Mouse (Mus musculus) right cerebral cortex, adult 2 months (tissue): ENCODE measurements around the gene Lrba.

ENCODE experiments used
- DNase-seq, 2 experiments: peaks; one replicate each; pipeline ENCODE4 v3.0.0; 2021 to 2022; ENCODE audit warnings: low spot score in 2 of 2

The Lrba gene

DNA sequence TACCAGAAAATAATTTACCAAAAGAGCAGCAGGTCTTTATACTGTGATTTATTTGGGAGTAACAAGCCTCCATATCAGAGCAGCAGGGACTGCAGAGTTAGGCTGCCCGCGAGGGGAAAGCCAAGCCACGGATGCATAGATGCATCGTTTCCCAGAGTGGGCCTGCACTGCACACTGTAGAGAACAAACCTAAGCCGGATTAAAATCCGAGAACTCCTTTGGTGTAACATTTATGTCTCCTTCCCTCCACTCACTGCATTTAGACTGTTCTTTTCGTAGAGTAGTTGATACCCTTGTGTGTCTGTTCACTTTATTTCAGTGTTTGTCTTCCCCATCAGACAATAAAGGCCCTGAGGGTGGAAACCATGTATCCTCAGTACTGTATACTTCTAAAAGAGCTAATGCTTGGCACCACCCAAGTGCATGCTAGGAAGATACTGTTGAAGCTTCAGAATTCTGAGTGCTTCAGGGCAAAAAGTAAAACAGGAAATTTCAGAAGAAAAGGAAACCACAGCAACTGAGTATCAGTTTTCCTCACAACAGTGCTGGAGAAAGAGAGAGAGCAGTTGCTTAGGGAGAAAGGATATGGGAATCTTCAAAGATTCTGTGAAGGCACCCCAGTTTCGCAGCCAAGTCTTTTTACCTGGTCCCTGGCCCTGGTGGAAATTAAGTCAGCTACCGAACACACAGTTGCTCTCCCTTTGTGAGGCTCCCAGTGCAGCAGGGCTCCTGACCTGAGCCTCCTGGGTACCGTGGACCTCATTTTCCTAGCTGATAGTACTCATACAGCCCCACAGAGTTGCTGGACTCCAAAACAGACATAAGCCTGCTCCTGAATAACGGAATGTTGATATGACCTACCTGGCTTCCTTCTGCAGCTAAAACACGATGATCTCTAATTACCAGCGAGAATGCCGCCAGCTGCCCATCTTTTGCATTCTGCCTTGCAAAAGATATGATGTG, 530.4 kb downstream of the Lrba start:
- DNase-seq: no peak

DNA sequence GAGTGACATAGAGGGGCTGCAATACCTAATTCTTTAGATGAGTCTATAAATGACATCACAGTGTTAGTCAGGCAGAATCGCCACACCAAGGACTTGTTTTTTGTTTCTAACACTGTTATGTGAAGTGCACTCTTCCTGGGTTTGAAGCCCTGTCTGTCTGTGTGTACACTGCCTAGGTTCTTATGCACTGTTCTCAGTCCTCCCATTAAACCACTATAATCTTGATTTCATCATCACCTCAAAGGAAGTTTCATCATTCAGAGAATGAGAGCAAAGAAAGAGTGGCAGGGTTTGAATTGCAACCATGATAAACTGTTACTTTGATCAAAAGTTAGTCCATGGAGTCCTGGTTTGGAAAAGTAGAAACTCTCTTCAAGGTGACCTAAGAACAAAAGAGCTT, 532.1 kb downstream of the Lrba start:
- DNase-seq: no peak

DNA sequence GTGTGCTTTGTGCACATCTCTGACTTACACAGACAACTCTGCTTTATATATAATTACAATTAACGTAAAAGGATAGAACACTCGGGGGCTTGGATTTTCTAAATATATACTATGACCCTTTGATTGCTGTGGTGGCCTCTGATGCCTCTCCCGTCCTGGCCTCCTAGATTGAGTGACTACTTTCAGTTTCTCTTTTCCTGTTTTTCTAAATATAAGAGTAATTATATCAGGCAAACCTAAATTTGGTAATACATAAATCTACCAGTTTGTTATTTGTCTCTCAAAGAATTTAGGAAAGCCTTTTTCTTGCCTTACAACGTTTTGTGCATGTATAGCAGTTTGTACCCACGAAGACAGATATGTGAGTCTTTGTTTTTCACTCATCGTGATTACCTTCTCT, 534.2 kb downstream of the Lrba start:
- no peak for DNase-seq

DNA sequence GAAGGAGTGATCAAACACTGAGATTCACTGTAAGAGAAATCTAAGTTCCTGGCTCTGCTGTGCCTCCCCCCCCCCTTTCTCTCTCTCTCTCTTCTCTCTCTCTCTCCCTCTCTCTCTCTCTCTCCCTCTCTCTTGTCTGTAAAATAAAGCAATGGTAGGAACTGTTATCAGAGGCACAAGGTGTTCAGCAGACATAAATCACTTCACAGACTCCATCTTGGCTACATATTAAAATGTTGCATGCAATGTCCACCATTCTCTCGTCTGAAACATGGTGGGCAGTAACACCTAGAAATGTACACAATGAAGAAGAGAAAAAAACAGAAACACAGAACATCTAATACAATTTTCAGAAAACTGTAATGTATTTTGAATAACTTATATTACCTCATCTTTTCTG, 534.9 kb downstream of the Lrba start:
- DNase-seq: no peak

DNA sequence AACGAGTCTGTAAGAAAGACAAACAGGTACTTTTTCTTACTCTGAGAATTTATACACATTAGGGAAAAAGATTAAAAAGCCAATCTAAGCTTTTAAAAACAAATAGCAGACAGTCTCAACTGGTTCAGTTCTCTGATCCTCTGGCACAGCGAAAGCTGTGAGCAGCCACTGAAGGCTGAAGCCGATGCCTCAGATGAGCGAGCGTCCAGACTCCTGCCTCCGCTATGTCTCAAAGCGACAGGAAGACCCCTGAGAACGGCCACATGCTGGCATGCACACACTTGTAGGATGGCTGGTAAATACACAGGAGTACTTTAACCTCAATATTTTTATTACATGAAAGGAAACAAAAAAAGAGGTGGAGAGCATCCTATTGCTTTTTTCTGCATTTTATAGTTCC, 535.4 kb downstream of the Lrba start:
- no peak for DNase-seq

DNA sequence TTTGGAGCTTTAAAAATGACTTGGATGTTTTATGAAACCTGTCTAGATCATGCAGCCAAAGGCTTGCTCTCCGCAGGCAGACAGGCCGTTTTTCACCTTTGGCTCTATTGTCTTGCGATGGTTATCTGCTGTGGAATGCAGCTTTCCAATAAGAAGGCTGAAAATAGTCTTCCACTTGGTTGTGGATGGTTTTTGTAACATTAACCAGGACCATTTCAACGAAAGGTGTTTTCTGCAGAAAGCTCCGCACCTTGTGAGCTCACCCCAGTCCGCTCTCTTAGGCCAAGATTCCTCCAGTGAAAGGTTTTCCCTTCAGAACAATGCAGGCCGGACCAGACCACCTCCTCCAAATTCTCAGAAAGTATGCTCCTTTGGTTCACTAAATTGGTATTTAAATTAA, 536.0 kb downstream of the Lrba start:
- DNase-seq: no peak

DNA sequence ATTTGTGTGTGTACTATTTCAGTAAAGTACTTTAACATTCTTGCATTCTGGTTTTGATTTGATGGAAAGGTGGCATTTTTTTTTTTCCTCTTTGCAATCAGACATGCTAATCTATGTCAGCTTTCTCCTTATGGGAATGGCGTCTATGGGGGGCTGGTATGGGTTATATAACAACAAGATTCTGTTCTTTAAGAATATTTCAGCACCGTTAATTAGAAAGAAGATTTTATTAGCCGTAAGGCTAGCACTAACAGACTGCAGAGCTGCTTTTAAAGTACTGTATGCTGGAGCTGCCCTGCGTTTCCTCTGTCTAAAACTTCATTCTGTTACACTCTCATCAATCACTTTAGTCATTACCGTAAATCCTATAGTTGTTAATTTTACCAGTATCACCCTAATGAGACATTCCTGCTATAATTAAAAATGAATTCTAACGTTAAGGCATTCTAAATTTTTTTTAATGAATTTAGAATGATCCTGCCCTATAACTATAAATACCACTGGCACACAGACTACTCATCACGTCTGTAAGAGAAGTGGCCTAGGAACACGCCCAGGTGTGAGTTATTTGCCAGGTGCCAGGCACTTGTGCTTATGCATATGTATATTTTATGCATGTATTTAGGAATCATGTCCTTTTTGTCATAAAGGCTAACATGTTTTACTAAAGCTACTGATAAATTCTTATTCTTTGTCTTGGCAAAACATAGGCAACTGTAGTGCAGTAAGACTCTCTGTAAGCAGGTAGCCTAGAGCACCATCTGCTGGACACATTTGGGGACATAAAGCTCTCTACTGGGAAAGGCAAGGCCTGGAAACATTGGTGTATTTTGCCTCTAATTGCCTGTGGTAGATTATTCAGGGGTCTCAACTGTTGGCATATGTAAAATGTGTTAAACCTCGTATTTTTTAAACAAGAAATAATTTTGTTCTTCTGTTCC, 536.9 kb downstream of the Lrba start:
- DNase-seq: peak; percentile 87 to 91

DNA sequence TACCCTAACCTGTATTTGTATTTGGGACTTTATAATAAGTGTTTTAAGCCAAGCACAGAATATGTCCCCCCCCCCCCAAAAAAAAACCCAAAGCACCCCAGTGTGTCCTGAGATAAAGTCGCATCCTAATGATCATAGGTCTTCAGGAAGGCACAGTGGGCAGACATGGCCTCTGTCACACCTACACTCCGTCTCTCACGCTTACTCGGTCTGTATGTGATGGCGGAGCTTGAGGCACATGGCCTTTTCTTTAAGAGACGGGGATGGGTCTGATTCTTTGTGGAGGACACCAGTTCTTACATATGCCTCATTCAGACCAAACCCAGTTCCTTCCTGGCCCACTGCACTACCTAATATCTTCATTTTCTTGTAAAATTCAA, 537.5 kb downstream of the Lrba start:
- no peak for DNase-seq

DNA sequence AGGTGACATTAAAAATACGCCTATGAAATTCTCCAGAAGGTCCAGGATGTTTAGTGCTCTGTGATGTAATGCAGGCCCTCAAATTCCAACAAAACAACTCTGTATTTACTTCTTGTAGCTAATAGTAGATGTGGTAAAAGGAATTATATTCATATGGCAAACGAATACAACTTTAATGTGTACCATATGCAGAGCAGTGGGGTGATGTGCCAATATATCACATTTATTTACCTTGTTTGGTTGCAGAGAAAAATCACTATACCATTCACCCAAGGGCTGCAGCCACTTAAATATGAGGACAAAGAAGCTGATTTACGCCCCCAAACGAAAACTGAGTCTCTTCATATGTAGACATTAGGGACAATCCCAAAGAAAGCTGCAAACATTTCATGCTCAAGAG, 538.0 kb downstream of the Lrba start:
- DNase-seq: no peak

DNA sequence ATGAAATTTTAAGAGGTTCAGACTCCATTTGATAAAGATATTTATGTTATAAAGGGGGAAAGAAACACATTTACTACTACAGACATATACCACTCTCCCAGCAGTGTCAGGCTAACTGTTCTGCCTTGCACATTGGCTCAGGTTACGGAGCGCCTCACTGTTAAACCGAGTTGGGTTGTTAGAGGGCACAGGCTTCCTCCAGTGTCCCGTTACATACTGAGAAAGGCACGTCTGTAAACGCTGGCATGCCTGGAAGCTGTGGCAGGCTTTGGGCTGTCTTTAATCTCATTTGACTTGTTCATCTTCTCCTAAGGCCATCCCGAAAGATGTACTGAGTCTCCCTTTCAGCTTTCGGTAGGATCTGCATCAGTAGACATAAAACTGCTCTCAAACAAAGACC, 544.1 kb downstream of the Lrba start:
- no peak for DNase-seq

DNA sequence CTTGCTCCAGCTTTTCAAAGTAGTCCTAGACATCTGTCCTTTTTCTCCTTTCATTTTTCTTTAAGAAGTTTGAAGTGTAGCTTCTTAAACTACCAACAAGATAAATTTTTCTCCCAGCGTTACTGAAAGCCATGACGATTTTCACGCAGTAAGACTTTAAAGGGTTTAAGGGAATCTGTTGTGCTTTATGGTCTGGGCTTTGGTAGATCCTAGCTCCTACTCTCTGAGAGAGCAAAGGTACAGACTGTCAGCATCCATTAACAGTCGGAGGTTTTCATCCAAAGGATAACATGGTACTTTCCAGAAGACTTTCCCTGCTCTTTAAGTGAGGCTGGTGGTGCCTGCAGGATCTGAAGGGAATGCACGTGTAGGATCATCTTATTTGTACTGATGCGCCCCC, 544.5 kb downstream of the Lrba start:
- DNase-seq: no peak

DNA sequence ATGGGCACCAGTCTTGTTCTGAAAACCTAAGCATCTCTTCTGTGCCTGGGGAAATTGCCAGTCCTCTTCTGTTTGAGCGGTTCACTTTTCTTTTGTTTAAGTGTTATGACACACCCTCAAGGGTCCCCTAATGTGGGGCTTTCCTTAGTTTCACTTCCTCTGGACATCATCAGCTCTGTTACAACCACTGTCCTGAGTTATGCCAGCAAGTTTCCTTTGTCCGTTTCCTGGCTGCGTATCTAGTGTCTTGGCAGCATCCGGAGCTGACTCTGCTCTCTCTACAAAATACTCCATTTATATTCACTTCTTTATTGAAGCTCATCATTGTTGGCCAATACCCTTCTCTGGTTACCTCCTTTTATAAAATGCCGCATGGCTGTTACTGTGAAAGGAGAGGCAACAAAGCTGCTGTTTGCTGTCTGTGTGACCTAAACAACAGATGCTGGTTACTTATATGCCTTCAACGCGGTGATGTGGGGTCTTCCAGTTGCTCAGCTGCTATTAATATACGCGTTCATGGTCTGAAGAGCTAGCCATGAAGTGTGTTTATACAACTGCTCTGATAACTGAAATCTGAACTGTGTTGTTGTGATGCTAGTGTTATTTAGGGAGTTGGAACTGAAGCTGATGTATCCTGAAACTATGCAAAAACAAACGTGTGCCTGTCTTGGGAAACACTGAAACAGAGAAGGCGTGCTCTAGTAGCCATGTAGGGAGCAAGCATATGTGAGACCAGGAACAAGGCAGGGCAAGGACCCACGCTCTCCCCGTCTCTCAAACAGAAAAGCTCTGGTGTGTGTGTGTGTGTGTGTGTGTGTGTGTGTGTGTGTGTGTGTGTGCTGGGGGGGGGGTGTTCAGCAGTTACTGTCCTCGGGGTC, 550.3 kb downstream of the Lrba start:
- no peak for DNase-seq

DNA sequence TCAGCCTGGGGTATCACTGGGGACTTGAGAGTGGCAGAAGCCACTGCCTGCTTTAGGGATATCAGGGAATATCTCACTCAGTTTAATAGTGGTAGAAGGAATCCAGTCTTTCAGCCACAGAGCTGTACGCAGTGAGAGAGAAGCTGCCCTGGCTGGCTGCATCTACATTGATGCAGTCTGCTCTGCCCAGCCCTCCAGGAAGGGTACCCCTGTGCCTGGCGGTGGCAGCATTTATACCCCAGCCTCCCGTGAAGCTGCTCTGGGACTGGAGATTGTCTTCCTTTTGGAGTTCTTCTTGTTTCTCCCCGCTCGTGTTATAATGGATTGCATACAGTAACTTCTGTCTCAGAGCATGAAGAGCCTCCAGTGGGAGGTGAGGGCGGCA, 551.0 kb downstream of the Lrba start:
- no peak for DNase-seq

DNA sequence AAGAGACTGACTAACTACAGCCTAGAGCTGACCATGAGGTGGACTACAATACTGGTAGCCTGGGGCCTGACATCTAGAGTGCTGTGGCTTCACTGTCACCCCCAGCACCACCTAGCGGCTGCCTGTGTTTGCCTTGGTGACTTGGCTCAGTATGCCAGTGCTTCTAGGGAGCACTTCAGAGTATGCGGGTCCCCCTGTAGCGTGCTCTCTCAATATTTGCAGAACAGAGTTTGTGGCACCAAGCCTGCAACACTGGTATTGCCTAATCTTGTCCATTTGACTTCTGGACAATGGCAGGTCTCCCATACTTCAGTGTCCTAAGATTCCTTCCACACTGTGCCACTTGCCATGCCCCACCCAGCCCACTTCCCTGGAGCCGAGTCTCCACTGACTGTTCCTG, 555.2 kb downstream of the Lrba start:
- no peak for DNase-seq

DNA sequence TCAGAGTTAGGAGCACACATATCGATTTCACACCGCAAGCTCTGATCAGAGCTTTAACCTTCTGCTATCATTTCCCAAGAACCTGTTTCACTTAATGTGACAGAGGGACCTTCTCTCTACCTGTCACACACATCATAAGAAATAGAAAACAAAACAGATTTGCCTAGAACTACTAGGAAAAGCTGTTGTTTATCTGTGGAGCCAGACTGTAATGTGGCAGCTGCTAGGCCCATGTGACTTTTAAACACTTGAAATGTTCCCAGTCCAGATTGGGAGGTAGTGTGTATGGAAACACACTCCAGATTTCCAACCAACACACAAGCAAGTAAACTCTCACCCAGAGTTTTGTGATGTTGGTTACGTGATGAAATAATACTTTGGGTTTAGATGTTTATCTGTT, 559.6 kb downstream of the Lrba start:
- no peak for DNase-seq

DNA sequence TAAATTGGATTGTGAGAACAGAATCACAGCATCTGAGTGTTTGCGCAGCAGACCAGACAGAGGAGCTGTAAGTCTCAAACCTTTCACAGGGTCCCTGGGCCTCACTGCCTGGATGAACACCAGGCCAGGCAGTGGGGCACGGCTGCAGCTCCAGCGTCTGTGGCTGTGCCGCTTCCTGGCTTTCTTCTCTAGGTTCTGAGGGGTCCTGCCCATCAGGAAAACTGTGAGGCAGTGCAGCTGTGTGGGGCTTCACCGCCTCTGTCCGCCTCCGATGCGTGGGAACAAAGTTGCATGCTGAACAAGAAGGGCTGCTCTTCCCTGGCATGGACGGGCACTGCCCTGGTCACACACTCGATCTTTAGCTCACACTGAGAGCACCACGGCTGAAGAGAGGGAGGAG, 560.5 kb downstream of the Lrba start:
- DNase-seq: no peak

DNA sequence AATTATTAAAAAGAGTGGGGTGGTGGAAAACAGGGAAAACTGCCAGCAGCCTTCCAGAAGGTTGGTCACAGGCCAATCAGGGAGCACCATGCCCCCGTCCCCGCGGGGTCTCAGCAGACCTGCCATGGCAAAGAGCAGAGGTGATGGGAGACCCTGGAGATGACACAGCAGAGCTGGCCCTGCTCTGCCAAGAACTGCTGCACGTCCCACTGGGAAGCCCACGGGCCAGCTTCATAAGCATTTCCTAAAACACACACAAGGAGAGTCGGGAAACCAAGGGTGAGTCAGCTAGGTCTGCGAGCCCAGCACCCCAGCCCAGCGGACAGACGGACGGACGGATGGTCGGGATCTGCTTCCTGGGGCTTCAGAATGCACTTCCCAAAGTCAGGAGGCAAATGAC, 561.8 kb downstream of the Lrba start:
- no peak for DNase-seq

DNA sequence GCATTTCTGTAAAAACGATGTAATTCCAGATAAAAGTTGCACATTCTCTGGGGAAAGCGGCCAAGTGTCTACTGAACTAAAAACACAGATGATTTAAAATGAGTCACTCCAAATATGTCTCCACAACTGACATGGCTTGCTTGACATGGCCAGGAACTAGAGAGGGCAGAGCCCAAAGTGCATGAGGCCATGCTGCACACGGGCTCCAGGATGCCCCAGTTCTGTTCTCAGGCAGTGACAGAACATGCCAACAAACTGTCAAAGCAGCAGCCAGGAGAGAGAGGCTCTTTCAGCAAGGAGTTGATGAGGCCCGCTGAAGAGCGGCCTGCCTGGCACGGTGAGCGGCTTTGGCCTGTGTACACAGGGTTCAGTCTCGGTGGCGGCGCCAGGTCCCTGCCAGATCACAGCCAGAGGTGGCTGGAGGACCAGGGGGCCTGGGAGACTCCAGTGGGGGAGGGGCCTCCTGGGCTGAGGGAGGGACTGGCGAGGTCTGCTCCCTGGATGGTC, 562.4 kb downstream of the Lrba start:
- peak; percentile 45 to 57 for DNase-seq

DNA sequence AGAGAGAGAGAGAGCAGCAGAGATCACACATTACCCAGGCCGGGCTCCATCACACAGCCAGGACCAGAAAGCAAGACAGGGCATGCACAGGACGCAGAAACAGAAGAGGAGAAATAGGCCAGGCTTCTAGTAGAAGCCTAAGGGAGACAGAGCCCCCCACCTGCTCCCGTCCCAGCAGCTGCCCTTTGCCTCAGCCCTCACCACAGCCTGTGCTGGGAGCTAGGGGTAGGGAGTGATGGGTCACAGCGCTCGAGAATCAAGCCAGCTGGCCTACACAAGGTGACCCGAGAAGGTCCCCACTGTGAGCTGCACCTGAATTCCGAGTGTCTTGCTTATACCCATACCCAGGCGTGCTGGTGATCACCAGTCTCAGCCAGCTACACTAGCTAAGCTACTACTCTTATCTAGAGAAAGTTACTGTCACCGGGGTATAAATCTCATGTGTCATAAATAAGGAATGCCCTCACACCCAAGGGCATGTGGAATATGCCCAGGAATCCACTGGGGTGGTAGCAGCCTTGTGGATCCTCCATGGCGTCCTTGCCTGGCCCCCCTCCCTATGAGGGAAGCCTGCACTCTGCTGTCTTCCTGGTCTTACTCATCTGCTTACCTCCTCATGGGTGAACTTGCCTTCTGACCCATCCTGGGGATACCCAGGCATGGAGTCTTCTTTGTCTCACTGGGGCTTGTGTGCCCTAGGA, 563.1 kb downstream of the Lrba start:
- DNase-seq: no peak

DNA sequence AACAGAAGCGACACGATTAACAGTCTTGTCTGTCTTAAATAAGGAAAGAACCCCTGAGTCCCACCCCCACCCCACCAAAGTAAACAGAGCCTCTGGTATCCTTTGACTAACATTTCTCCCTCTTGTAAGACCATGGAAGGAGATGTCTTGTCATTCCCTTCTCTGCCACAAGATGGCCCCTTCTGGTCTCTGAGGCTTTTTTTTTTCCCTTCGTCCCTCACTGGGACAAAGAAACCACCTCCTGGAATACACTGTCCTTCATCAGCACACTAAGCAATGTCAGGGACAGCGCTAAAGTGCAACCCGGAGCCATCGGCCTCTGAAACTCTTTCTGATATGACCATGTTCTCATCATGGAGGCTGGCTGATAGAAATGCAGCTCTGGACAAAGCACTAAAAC, 564.2 kb downstream of the Lrba start:
- peak; percentile 82 to 85 for DNase-seq

DNA sequence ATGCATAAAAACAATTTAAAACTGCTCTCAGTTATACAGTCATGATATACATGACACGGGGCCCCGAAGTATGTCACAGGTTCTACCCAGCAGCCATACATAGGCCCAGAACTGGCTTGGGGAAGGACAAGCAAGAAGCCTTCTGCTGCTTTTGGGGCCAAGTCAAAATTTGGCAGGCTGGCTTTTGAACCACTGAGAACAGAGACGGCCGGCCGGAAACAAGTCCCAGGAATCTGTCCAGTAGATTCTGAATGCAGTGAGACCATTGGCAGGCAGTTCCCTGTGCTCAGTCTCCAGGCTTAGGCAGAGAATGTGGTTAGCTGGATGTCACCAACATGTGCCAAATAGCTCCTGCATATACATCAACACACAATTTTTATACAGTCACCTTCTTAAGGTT, 565.3 kb downstream of the Lrba start:
- DNase-seq: no peak
